Mouse (Mus musculus): ENCODE measurements at regions not wholly inside any gene's neighbourhood (a gene's known extent, or its start where the extent isn't known, plus 50 kb on each side); places are given as distances from the start of the nearest gene placed in this dataset.
"Not testable (repeated sequence)": the region's sequence is repeated elsewhere in the genome, so short reads cannot be mapped to it uniquely, and the experiment has no call there.

DNA sequence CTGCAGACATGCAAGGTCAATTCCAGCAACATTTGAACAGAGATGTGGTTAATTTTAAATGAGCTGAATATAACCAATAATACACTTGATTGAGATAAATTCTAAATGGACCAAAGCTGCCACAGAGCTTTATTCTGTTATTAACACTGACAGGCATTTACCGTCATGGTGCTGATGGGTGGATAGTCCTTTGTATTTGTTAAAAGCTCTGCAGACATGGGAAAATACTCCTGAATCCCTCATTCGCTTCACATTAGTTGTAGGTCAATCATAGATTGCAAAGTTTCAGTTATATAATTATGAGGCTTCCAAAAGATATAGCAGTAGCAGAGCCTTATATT lies 410.0 kb upstream of the Agtr1b start:
- no peak for DNase-seq
- no peak overlapping the region for H3K4me3 ChIP-seq
- intact Hi-C loops (cut with DNase I), result no loop called here
- no peak for TF ChIP-seq CTCF (IDR thresholded peaks at IDR 0.05)
- H3K27ac ChIP-seq, result no peak overlapping the region

- TF ChIP-seq CTCF (IDR thresholded peaks at IDR 0.05), result no peak
- Histone ChIP-seq H3K27ac (no peak overlapping the region), H3K4me3 (no peak overlapping the region)
- intact Hi-C loops (cut with DNase I), result no loop called here
- DNase-seq, result no peak
Measured at GRCm38 (mm10) chr3:20776128-20776963, 409.4 kb upstream of the Agtr1b start.

DNA sequence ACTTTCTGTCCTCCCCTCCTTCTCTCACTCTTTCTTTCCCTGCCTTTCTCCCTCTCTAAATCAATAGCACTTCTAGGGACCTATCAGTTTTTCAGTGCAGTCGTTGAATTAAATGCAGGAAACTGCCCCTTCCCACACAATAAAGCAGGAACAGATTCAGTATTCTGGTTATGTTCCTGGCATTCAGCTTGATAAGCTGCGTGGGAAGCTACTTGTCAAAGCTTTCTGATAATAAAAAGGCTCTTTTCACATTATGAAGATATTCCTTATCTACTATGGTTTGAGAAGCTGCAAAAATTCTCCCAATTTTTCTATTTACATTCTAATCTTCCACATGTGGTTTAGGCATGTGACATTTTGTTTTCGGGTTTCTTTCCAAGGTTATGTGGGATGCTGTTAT lies 367.3 kb upstream of the Agtr1b start:
- Histone ChIP-seq H3K27ac (no peak overlapping the region), H3K4me3 (no peak overlapping the region)
- DNase-seq, result no peak
- no peak for TF ChIP-seq CTCF (IDR thresholded peaks at IDR 0.05)
- intact Hi-C loops (cut with DNase I), result no loop called here

- no peak for DNase-seq
- no peak overlapping the region for H3K4me3 ChIP-seq
- H3K27ac ChIP-seq, result no peak overlapping the region
- intact Hi-C loops (cut with DNase I), result no loop called here
- no peak for TF ChIP-seq CTCF (IDR thresholded peaks at IDR 0.05)
Measured at GRCm38 (mm10) chr3:20732005-20732404, 365.0 kb upstream of the Agtr1b start.

DNA sequence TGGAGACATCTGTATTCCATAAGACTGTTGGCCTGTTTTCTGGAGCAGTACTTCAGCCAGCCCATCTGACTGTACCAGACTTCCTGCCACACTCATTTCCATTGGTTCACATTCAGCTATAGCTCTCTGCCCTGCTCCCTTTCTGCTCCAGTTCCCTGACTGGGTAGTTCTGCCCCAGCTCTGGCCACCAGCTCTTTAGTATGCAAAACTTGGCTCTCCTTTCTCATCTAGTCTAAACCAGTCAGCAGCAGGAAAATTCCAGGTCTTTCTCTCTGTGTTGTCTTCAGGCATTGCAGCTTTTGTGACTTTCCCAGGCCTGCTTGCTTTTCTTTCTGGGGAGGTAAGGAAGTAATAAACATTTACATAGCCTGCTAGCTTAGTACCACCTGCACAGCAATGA lies 363.5 kb upstream of the Agtr1b start:
- TF ChIP-seq CTCF (IDR thresholded peaks at IDR 0.05), result no peak
- H3K27ac ChIP-seq, result no peak overlapping the region
- intact Hi-C loops (cut with DNase I), result no loop called here
- DNase-seq, result no peak
- H3K4me3 ChIP-seq, result no peak overlapping the region

GRCm38 (mm10) chr3:20729776-20730175 lies 362.8 kb upstream of the Agtr1b start:
- DNase-seq; H3K4me3 ChIP-seq; intact Hi-C loops (cut with DNase I); H3K27ac ChIP-seq: not testable (repeated sequence)

- no peak for DNase-seq
- intact Hi-C loops (cut with DNase I), result no loop called here
- no peak overlapping the region for H3K4me3 ChIP-seq
- H3K27ac ChIP-seq, result no peak overlapping the region
- TF ChIP-seq CTCF (IDR thresholded peaks at IDR 0.05), result no peak
Measured at GRCm38 (mm10) chr3:20714671-20715070, 347.7 kb upstream of the Agtr1b start.

- no peak for TF ChIP-seq CTCF (IDR thresholded peaks at IDR 0.05)
Measured at GRCm38 (mm10) chr3:20709661-20710060, 342.7 kb upstream of the Agtr1b start.

GRCm38 (mm10) chr3:20695322-20695859 lies 328.4 kb upstream of the Agtr1b start:
- H3K27ac ChIP-seq, result no peak overlapping the region
- intact Hi-C loops (cut with DNase I), result no loop called here
- H3K4me3 ChIP-seq, result no peak overlapping the region
- DNase-seq, result no peak
- no peak for TF ChIP-seq CTCF (IDR thresholded peaks at IDR 0.05)

More at GRCm38 (mm10) chr3:20709661-20710060, 342.7 kb upstream of the Agtr1b start:
- intact Hi-C loops (cut with DNase I), result no loop called here
- no peak for DNase-seq
- Histone ChIP-seq H3K4me3 (no peak overlapping the region), H3K27ac (no peak overlapping the region)

DNA sequence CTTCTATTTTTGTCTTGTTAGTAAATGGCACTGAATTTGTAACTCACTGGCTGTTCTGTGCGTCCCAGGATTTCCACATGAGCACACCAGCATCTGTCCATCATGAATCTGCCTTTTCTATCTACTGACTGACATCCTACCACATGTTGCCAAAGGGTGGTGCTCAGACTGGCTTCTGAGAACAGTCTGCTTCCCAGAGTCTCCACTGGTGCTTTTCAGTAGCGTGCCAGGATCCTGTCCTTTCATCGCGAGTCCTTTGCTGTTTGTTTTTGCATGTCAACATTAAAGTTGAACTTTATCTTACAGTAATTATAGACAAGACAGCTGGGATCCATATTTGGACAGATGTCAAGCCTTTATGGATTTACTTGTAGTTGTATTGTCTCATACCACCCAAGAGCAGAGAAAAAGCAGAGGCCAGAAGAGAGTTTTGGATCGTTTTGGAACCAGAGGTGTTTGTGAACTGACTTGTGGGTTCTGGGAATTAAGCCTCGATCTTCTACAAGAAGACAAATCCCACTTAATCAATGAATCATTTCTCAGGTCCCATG lies 314.0 kb upstream of the Agtr1b start:
- Histone ChIP-seq H3K4me3 (no peak overlapping the region), H3K27ac (no peak overlapping the region)
- DNase-seq, result no peak
- no peak for TF ChIP-seq CTCF (IDR thresholded peaks at IDR 0.05)
- intact Hi-C loops (cut with DNase I), result no loop called here

DNA sequence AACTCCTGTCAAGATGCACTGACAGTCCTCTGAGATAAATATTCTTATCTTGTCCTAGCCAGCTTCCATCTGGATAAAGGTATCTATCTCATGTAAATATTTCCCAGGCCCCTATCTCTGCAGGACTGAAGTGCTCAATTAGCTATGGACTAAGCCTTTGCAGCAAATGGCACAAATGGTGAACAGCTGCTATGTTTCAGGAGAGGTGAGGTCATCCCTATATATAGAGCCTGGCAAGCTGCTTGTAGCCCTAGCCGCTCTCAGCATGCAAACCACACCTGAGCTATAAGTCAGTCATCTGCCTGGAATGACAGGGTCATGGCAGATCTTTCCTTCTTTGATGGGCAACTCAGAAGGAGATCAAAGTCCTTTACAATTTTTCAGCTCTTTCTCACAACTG lies 294.9 kb upstream of the Agtr1b start:
- intact Hi-C loops (cut with DNase I), result loop anchor here (10.0 kb wide), 2 partner anchors 133 to 767 kb away; no protein-coding TSS in a partner anchor
- no peak overlapping the region for H3K4me3 ChIP-seq
- TF ChIP-seq CTCF (IDR thresholded peaks at IDR 0.05), result no peak
- peak overlapping the region; percentile 55 for H3K27ac ChIP-seq
- peak; percentile 63 for DNase-seq

DNA sequence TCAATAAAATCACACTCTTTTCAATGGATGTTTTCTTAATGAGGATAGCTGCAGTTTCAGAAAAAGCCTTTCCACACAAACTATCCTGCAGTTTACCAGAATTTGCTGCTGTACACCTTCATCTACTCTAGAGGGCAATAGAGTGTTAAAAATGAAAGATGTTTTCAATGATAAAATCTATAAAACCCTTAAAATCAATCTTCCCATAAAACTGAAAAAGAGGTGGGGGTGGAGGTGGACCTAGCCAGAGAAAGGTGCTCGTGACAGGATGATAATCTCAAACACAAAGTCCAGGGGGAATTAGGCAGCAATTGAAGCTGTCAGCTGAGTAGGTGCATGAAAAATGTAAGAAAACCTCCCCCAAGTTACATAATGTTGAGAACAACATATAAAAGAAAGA lies 288.4 kb upstream of the Agtr1b start:
- Histone ChIP-seq H3K4me3 (no peak overlapping the region), H3K27ac (no peak overlapping the region)
- DNase-seq, result no peak
- peak; percentile 86 for TF ChIP-seq CTCF (IDR thresholded peaks at IDR 0.05)
- intact Hi-C loops (cut with DNase I), result loop anchor here (5.0 to 10.0 kb wide), 4 partner anchors 609 to 1422 kb away; partner anchors contain the start of gene Tbl1xr1

Data from gastrocnemius, adult 2 months (tissue).